Mouse (Mus musculus): ENCODE measurements around the gene Crybb3. TPM values are rescaled to one million over a fixed set of nuclear protein-coding genes. Genes with fewer than 3 reads are reported as not detected.
A peak's percentile ranks its signal among the peaks of the same experiment; 100 is the strongest.

The Crybb3 gene
- 1 to 10 TPM in 1 of 2 experiments, not detected in 1; 1.9 TPM for total RNA-seq (2021)
- long read RNA-seq, experiment 1, result 0 reads
- long read RNA-seq, experiment 2, result 0 reads

- peak; percentile 25 to 41 for DNase-seq
Measured at GRCm38 (mm10) chr5:113081439-113081838, at the start of gene Crybb3. Gene Crybb3, minus strand, starts transcription at chr5:113081584.

- no peak for DNase-seq
Measured at GRCm38 (mm10) chr5:113128426-113128825, 47.0 kb upstream of the Crybb3 start.

GRCm38 (mm10) chr5:113126476-113126875 is 45.1 kb upstream of the Crybb3 start:
- no peak for DNase-seq

- no peak for DNase-seq
Measured at GRCm38 (mm10) chr5:113123693-113124092, 42.3 kb upstream of the Crybb3 start.

GRCm38 (mm10) chr5:113122326-113123054 is 41.1 kb upstream of the Crybb3 start:
- DNase-seq, result no peak

GRCm38 (mm10) chr5:113121591-113121875 is 40.1 kb upstream of the Crybb3 start:
- no peak for DNase-seq

- DNase-seq, result no peak
Measured at GRCm38 (mm10) chr5:113120741-113121590, 39.6 kb upstream of the Crybb3 start.

GRCm38 (mm10) chr5:113119861-113120465 is 38.6 kb upstream of the Crybb3 start:
- DNase-seq, result no peak

- DNase-seq, result no peak
Measured at GRCm38 (mm10) chr5:113119291-113119690, 37.9 kb upstream of the Crybb3 start.

GRCm38 (mm10) chr5:113118695-113119094 is 37.3 kb upstream of the Crybb3 start:
- DNase-seq, result no peak

GRCm38 (mm10) chr5:113117361-113117760 is 36.0 kb upstream of the Crybb3 start:
- no peak for DNase-seq

- DNase-seq, result no peak
Measured at GRCm38 (mm10) chr5:113115896-113116295, 34.5 kb upstream of the Crybb3 start.

GRCm38 (mm10) chr5:113114264-113115225 is 33.2 kb upstream of the Crybb3 start:
- DNase-seq, result no peak

GRCm38 (mm10) chr5:113113120-113113519 is 31.7 kb upstream of the Crybb3 start:
- DNase-seq, result no peak

- no peak for DNase-seq
Measured at GRCm38 (mm10) chr5:113111336-113111735, 30.0 kb upstream of the Crybb3 start.

- DNase-seq, result no peak
Measured at GRCm38 (mm10) chr5:113110929-113111328, 29.5 kb upstream of the Crybb3 start.

GRCm38 (mm10) chr5:113109651-113110050 is 28.3 kb upstream of the Crybb3 start:
- DNase-seq, result peak in 1 of 2 experiments; percentile 41

GRCm38 (mm10) chr5:113108165-113108764 is 26.9 kb upstream of the Crybb3 start:
- DNase-seq, result no peak

- DNase-seq, result peak; percentile 34 to 66
Measured at GRCm38 (mm10) chr5:113107709-113108108, 26.3 kb upstream of the Crybb3 start.

- DNase-seq, result no peak
Measured at GRCm38 (mm10) chr5:113106594-113106993, 25.2 kb upstream of the Crybb3 start.

GRCm38 (mm10) chr5:113105481-113105880 is 24.1 kb upstream of the Crybb3 start:
- DNase-seq, result no peak
